Mouse (Mus musculus) myocyte (in vitro differentiated cells): ENCODE results near the gene Smim20.

ENCODE experiments used
- CEBPB ChIP-seq: IDR thresholded peaks from 2 replicates; pipeline ENCODE4 v1.6.1; 2011; ENCODE audit warnings: mild to moderate bottlenecking, moderate library complexity; ENCODE audit not compliant: poor library complexity, insufficient read depth, severe bottlenecking
- E2F4 ChIP-seq: IDR thresholded peaks from one replicate; pipeline ENCODE4 v1.6.1; 2011; ENCODE audit warnings: mild to moderate bottlenecking, control low read depth, moderate library complexity; ENCODE audit not compliant: insufficient read depth
- POLR2A ChIP-seq: IDR thresholded peaks from one replicate; pipeline ENCODE4 v1.6.1; 2011; ENCODE audit warnings: low read depth, mild to moderate bottlenecking, control low read depth, moderate library complexity; ENCODE audit not compliant: insufficient read length
- POLR2AphosphoS2 ChIP-seq: IDR thresholded peaks from one replicate; pipeline ENCODE4 v1.6.1; 2011; ENCODE audit warnings: low read depth, control low read depth; ENCODE audit not compliant: insufficient read length
- TCF12 ChIP-seq: IDR thresholded peaks from one replicate; pipeline ENCODE4 v1.6.1; 2011; ENCODE audit warnings: mild to moderate bottlenecking, control low read depth; ENCODE audit not compliant: poor library complexity, insufficient read depth, severe bottlenecking

DNA sequence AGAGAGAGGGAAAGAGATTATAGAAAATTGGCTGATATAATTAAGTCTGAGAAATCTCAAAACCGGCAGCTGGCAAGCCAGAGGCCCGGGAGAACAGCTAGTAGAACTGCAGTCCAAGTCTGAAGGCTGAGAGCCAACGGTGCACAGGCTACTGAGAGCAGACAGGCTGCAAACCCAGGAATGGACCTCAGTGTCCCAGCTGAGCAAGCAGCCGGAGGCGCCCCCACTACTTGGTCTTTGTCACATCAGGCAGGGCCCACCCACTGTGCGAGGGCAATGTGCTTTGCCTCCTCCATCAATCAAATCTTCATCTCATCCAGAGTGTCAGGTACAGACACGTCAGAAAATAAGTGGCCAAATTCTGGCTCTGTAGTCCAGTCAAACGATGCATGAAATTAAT, 34.6 kb downstream of the Smim20 start:
- TF ChIP-seq POLR2A = no peak
- no peak for TF ChIP-seq TCF12
- no peak for TF ChIP-seq CEBPB
- no peak for TF ChIP-seq POLR2AphosphoS2
- TF ChIP-seq E2F4 = no peak
